Mouse (Mus musculus) thymus, adult 2 months (tissue): ENCODE measurements around the gene Gabra2.

Experiments used
- CTCF ChIP-seq: fragments of 200-500 bp; IDR thresholded peaks from 2 replicates; pipeline ENCODE4 v1.5.1; 2012; ENCODE audit warnings: mild to moderate bottlenecking, control low read depth, low read length, moderate library complexity, borderline replicate concordance; ENCODE audit not compliant: control insufficient read depth, poor library complexity, insufficient read depth; ENCODE audit errors: extremely low read depth
- POLR2A ChIP-seq: fragments of 200-500 bp; IDR thresholded peaks from 2 replicates; pipeline ENCODE4 v1.6.1; 2012; ENCODE audit warnings: mild to moderate bottlenecking, low read length, control low read depth, moderate library complexity; ENCODE audit not compliant: control insufficient read depth, poor library complexity, insufficient read depth; ENCODE audit errors: extremely low read depth

DNA sequence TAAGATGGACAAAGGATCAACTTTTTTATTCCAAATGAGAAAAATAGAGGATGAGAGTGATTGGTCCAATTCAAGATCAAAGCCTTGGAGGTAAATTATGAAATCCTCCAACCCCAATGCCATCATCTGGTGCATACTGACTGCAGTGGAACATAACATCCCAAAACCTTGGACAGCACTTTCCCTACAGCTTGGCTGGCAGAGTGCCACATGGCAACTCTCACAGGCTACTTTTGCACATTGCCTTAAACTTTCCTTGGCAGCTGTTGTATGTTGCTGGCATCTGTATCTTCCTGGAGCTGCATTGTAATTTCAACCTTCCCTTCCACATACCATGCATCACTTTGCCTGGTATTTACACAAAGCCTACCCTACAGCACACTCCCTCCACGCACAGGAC lies 19.6 kb upstream of the Gabra2 start:
- TF ChIP-seq CTCF, result no peak
- no peak for TF ChIP-seq POLR2A
